Mouse (Mus musculus): ENCODE results near the gene Nme7.

Nme7 gene

GRCm38 (mm10) chr1:164457531-164458244, 153.8 kb downstream of the Nme7 start:
- DNase-seq (ENCODE audit: extremely low spot score, low read depth, low spot score): no peak

GRCm38 (mm10) chr1:164458245-164458613, 154.3 kb downstream of the Nme7 start, which contains the start of gene Atp1b1:
Gene Atp1b1, minus strand, starts transcription at chr1:164458355.
- DNase-seq (ENCODE audit: extremely low spot score, low read depth, low spot score): peak; percentile 35

- no peak for DNase-seq (ENCODE audit: extremely low spot score, low read depth, low spot score)
Measured at GRCm38 (mm10) chr1:164458621-164459051, 154.7 kb downstream of the Nme7 start.

GRCm38 (mm10) chr1:164459127-164459905, 155.4 kb downstream of the Nme7 start:
- DNase-seq (ENCODE audit: extremely low spot score, low read depth, low spot score): no peak

- DNase-seq (ENCODE audit: extremely low spot score, low read depth, low spot score): no peak
Measured at GRCm38 (mm10) chr1:164460921-164461697, 157.2 kb downstream of the Nme7 start.

GRCm38 (mm10) chr1:164461726-164462125, 157.8 kb downstream of the Nme7 start:
- DNase-seq (ENCODE audit: extremely low spot score, low read depth, low spot score): no peak

- DNase-seq (ENCODE audit: extremely low spot score, low read depth, low spot score): no peak
Measured at GRCm38 (mm10) chr1:164467406-164467805, 163.5 kb downstream of the Nme7 start.

GRCm38 (mm10) chr1:164468329-164468728, 164.4 kb downstream of the Nme7 start:
- DNase-seq (ENCODE audit: extremely low spot score, low read depth, low spot score): no peak

GRCm38 (mm10) chr1:164470985-164471384, 167.1 kb downstream of the Nme7 start:
- DNase-seq (ENCODE audit: extremely low spot score, low read depth, low spot score): no peak

- no peak for DNase-seq (ENCODE audit: extremely low spot score, low read depth, low spot score)
Measured at GRCm38 (mm10) chr1:164471632-164472031, 167.7 kb downstream of the Nme7 start.

- no peak for DNase-seq (ENCODE audit: extremely low spot score, low read depth, low spot score)
Measured at GRCm38 (mm10) chr1:164473398-164473797, 169.5 kb downstream of the Nme7 start.

- DNase-seq (ENCODE audit: extremely low spot score, low read depth, low spot score): no peak
Measured at GRCm38 (mm10) chr1:164474310-164474709, 170.4 kb downstream of the Nme7 start.

GRCm38 (mm10) chr1:164474778-164475511, 171.0 kb downstream of the Nme7 start:
- no peak for DNase-seq (ENCODE audit: extremely low spot score, low read depth, low spot score)

- DNase-seq (ENCODE audit: extremely low spot score, low read depth, low spot score): no peak
Measured at GRCm38 (mm10) chr1:164475895-164476294, 172.0 kb downstream of the Nme7 start.

- DNase-seq (ENCODE audit: extremely low spot score, low read depth, low spot score): no peak
Measured at GRCm38 (mm10) chr1:164480755-164481644, 177.1 kb downstream of the Nme7 start.

- no peak for DNase-seq (ENCODE audit: extremely low spot score, low read depth, low spot score)
Measured at GRCm38 (mm10) chr1:164481645-164482354, 177.9 kb downstream of the Nme7 start.

- DNase-seq (ENCODE audit: extremely low spot score, low read depth, low spot score): no peak
Measured at GRCm38 (mm10) chr1:164482833-164483232, 178.9 kb downstream of the Nme7 start.

- no peak for DNase-seq (ENCODE audit: extremely low spot score, low read depth, low spot score)
Measured at GRCm38 (mm10) chr1:164483728-164484127, 179.8 kb downstream of the Nme7 start.

All from hindlimb bud, embryonic 11.5 days (tissue).